Mouse (Mus musculus): ENCODE results near the gene Cep128. TPM values are rescaled to one million over a fixed set of nuclear protein-coding genes. Genes with fewer than 3 reads are reported as not detected.

Cep128 gene
- total and polyA plus RNA-seq, 3 experiments = 8.9 to 16.1 (median 13.5) TPM

DNA sequence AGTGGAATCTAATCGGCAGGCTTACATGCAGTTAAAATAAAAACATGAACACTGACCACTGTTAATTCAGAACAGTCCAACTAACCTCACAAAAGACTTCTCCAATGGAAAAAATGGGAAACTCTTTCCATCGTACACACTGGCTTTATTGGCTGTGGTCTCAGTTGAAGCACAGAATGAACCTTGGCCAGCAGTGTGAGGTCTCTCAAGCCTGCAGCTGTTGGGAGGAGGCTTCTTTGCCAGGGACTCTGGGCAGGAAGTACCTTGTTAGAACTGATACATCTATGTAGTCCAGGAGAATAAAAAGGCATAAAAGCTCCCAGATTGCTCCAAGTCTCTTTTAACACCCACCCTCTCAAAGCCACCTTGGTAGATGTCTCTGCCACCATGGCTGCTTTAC lies 390.9 kb downstream of the Cep128 start:
- DNase-seq (ENCODE audit: extremely low read depth) = no peak
- H3K27ac ChIP-seq (ENCODE audit: insufficient read depth, low read depth) = no peak overlapping the region

DNA sequence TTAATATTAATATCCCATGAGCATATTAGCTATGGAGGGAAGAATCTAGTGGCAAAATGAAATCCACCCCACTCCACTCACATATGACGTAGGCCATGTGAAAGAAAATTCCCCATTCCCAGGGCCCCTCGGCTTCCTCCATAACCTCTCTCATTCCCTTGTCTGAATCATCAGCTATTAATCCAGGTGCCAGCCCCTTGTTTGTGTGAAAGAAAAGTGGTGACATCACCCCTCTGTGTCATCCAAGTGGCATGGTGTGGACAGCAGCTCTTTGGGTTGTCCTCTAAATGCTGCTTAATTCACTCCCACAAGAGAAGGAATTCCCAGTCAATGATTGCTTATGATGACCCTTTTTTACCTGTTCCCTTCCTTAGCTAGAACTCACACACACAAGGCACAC lies 396.4 kb downstream of the Cep128 start:
- H3K9me3 ChIP-seq (replicated peaks; ENCODE audit: low read length) = no peaks in the 10 kb centered on the region
- H3K4me1 ChIP-seq (ENCODE audit: control insufficient read depth in 1 of 2, insufficient read depth in 2 of 2) = no peaks in the 10 kb centered on the region
- in situ Hi-C loops (cut with MboI; ENCODE audit: low pct_ligation_motif_present, low pct_unique_long_range_greater_than_20kb, low sequenced_read_pairs) = loop anchor here (25.0 kb wide), 1 partner anchor 325 kb away; no protein-coding TSS in a partner anchor
- H3K4me2 ChIP-seq (ENCODE audit: insufficient read depth, low read depth, poor library complexity, severe bottlenecking) = no peak overlapping the region
- no peak for DNase-seq (ENCODE audit: extremely low read depth)
- no peaks in the 10 kb centered on the region for H3K36me3 ChIP-seq (replicated peaks in 1 of 2; ENCODE audit: control insufficient read depth in 1 of 2, insufficient read depth in 1 of 2, low read length in 1 of 2)
- H3K9ac ChIP-seq (ENCODE audit: insufficient read depth, low read depth) = no peak overlapping the region
- no peak overlapping the region for H3K4me3 ChIP-seq (replicated peaks in 1 of 3; ENCODE audit: low read depth in 2 of 3, low read length in 2 of 3, poor library complexity in 1 of 3)
- TF ChIP-seq RAD21 (IDR thresholded peaks at IDR 0.05; ENCODE audit: low read depth, low read length) (no peak), MAFK (IDR thresholded peaks at IDR 0.05; ENCODE audit: insufficient replicate concordance, low read length) (no peak), IRF4 (IDR thresholded peaks at IDR 0.05; ENCODE audit: low read depth, low read length) (no peak), MAX (IDR thresholded peaks at IDR 0.05; ENCODE audit: low read length) (no peak), CTCF (conservative IDR thresholded peaks at IDR 0.05 in 1 of 2, IDR thresholded peaks at IDR 0.05 in 1 of 2; ENCODE audit: low read depth in 2 of 2, low read length in 2 of 2) (no peak), JUN (IDR thresholded peaks at IDR 0.05; ENCODE audit: insufficient read depth, low read depth, low read length) (no peak), BHLHE40 (IDR thresholded peaks at IDR 0.05; ENCODE audit: low read depth, low read length) (no peak), ZNF384 (IDR thresholded peaks at IDR 0.05; ENCODE audit: low read depth, low read length) (no peak), USF2 (conservative IDR thresholded peaks at IDR 0.05; ENCODE audit: low read depth, low read length) (no peak), POLR2A (IDR thresholded peaks at IDR 0.05; ENCODE audit: low read depth, low read length) (no peak), E2F4 (IDR thresholded peaks at IDR 0.05; ENCODE audit: insufficient replicate concordance, low read depth, low read length) (no peak), SIN3A (IDR thresholded peaks at IDR 0.05; ENCODE audit: low read length) (no peak), PAX5 (IDR thresholded peaks at IDR 0.05; ENCODE audit: low read length) (no peak)
- H3K79me2 ChIP-seq (replicated peaks; ENCODE audit: control insufficient read depth, extremely low read depth, insufficient read depth, poor library complexity, severe bottlenecking) = no peaks in the 10 kb centered on the region
- H3K27me3 ChIP-seq (replicated peaks) = no peaks in the 10 kb centered on the region
- no peak overlapping the region for H3K27ac ChIP-seq (ENCODE audit: insufficient read depth, low read depth)
- dilution Hi-C loops (cut with MboI; ENCODE audit: extremely low pct_ligation_motif_present, extremely low pct_unique_long_range_greater_than_20kb, low sequenced_read_pairs) = no loop called here

More for the DNA sequence above, 390.9 kb downstream of the Cep128 start:
- Histone ChIP-seq H3K4me2 (ENCODE audit: insufficient read depth, low read depth, poor library complexity, severe bottlenecking) (no peak overlapping the region), H3K27me3 (replicated peaks) (no peaks in the 10 kb centered on the region), H3K9me3 (replicated peaks; ENCODE audit: low read length) (no peaks in the 10 kb centered on the region), H3K4me3 (replicated peaks in 1 of 3; ENCODE audit: low read depth in 2 of 3, low read length in 2 of 3, poor library complexity in 1 of 3) (no peak overlapping the region), H3K4me1 (ENCODE audit: control insufficient read depth in 1 of 2, insufficient read depth in 2 of 2) (no peaks in the 10 kb centered on the region), H3K79me2 (replicated peaks; ENCODE audit: control insufficient read depth, extremely low read depth, insufficient read depth, poor library complexity, severe bottlenecking) (no peaks in the 10 kb centered on the region), H3K36me3 (replicated peaks in 1 of 2; ENCODE audit: control insufficient read depth in 1 of 2, insufficient read depth in 1 of 2, low read length in 1 of 2) (peaks cover 0 to 6% of the 10 kb centered on the region in 2 experiments), H3K9ac (ENCODE audit: insufficient read depth, low read depth) (no peak overlapping the region)
- dilution Hi-C loops (cut with MboI; ENCODE audit: extremely low pct_ligation_motif_present, extremely low pct_unique_long_range_greater_than_20kb, low sequenced_read_pairs) (no loop called here), in situ Hi-C loops (cut with MboI; ENCODE audit: low pct_ligation_motif_present, low pct_unique_long_range_greater_than_20kb, low sequenced_read_pairs) (loop anchor here (25.0 kb wide), 1 partner anchor 319 kb away; no protein-coding TSS in a partner anchor)
- no peak for TF ChIP-seq USF1 (IDR thresholded peaks at IDR 0.05; ENCODE audit: low read depth, low read length)
- TF ChIP-seq UBTF (IDR thresholded peaks at IDR 0.05; ENCODE audit: low read depth, low read length) = no peak
- no peak for TF ChIP-seq SMC3 (IDR thresholded peaks at IDR 0.05; ENCODE audit: low read depth, low read length)
- no peak for TF ChIP-seq POLR2AphosphoS2 (IDR thresholded peaks at IDR 0.05; ENCODE audit: low read depth, low read length)
- TF ChIP-seq RCOR1 (conservative IDR thresholded peaks at IDR 0.05; ENCODE audit: low read depth, low read length) = no peak
- TF ChIP-seq NRF1 (IDR thresholded peaks at IDR 0.05; ENCODE audit: low read depth, low read length) = no peak
- no peak for TF ChIP-seq ZNF384 (IDR thresholded peaks at IDR 0.05; ENCODE audit: low read depth, low read length)
- no peak for TF ChIP-seq ELF1 (IDR thresholded peaks at IDR 0.05; ENCODE audit: low read depth, low read length)
